Mouse (Mus musculus) midbrain, embryonic 16.5 days (tissue): Measurements from ENCODE around the gene Pclaf. TPM values are rescaled to one million over a fixed set of nuclear protein-coding genes. Genes with fewer than 3 reads are reported as not detected.

Experiments used
- ATAC-seq: fragments of 200-750 bp; cut with Nextera tagmentation; 2 replicates; pipeline ENCODE4 v1.8.0; 2017; ENCODE audit warnings: moderate TSS enrichment
- H3K27ac ChIP-seq: fragments of 300-500 bp; sonication (generic); 2 replicates; pipeline ENCODE4 v1.5.1; 2014; ENCODE audit warnings: mild to moderate bottlenecking, low read length, mixed read lengths
- H3K27me3 ChIP-seq: fragments of 300-500 bp; sonication (generic); 2 replicates; pipeline ENCODE4 v1.6.1; 2014; ENCODE audit warnings: low read depth, low read length, mixed read lengths; ENCODE audit not compliant: control insufficient read depth, insufficient read depth
- H3K36me3 ChIP-seq: fragments of 300-500 bp; sonication (generic); 2 replicates; pipeline ENCODE4 v1.6.1; 2014; ENCODE audit warnings: mild to moderate bottlenecking, low read length, moderate library complexity, mixed read lengths; ENCODE audit not compliant: control insufficient read depth, insufficient read depth
- H3K4me1 ChIP-seq: fragments of 300-500 bp; sonication (generic); 2 replicates; pipeline ENCODE4 v1.6.1; 2014; ENCODE audit warnings: mild to moderate bottlenecking, low read length, mixed read lengths; ENCODE audit not compliant: control insufficient read depth, insufficient read depth
- H3K4me2 ChIP-seq: fragments of 300-500 bp; sonication (generic); 2 replicates; pipeline ENCODE4 v1.6.1; 2014; ENCODE audit warnings: mild to moderate bottlenecking, low read length, mixed read lengths
- H3K4me3 ChIP-seq: fragments of 300-500 bp; sonication (generic); 2 replicates; pipeline ENCODE4 v1.5.1; 2014; ENCODE audit warnings: low read depth, mild to moderate bottlenecking, low read length, moderate library complexity, mixed read lengths
- H3K9ac ChIP-seq: fragments of 300-500 bp; sonication (generic); 2 replicates; pipeline ENCODE4 v1.6.1; 2014; ENCODE audit warnings: low read depth, low read length, mixed read lengths
- H3K9me3 ChIP-seq: fragments of 300-500 bp; sonication (generic); replicated peaks from 2 replicates; pipeline ENCODE4 v1.6.1; 2014; ENCODE audit warnings: mild to moderate bottlenecking, low read length, mixed read lengths; ENCODE audit not compliant: control insufficient read depth, poor library complexity, severe bottlenecking
- WGBS: fragments of 180-500 bp; shearing (Covaris S2); extraction: QIAGEN DNeasy Blood & Tissue Kit; methylation state at CpG from one replicate; pipeline ENCODE4 v1.1.7; 2014; 5-methylcytosine and 5-hydroxymethylcytosine counted together
- polyA plus RNA-seq: library from polyadenylated mRNA; unstranded; fragments of >200 nt; fragmentation: Nextera tagmentation; extraction: Ambion mirVana; gene quantifications from 2 replicates; pipeline ENCODE4 v1.2.1, GENCODE M21; 2015

Gene Pclaf
- polyA plus RNA-seq = 13.7 and 17.6 TPM in 2 replicates

- no peaks in the 10 kb centered on the region for H3K27me3 ChIP-seq
- H3K4me3 ChIP-seq = peak within 1 kb of the TSS; percentile 35
- under 1% methylated on average over 21 of the region's 21 CpGs for WGBS
- H3K4me2 ChIP-seq = peak within 1 kb of the TSS; percentile 75
- H3K4me1 ChIP-seq = peaks cover 10% of the 10 kb centered on the region; the same call in 1 of the 2 replicates
- H3K36me3 ChIP-seq = no peaks in the 10 kb centered on the region
- peak; percentile 60; the same call in 1 of the 2 replicates for ATAC-seq
- H3K27ac ChIP-seq = no peak within 1 kb of the TSS
- peak within 1 kb of the TSS; percentile 21; the same call in 1 of the 2 replicates for H3K9ac ChIP-seq
- no peaks in the 10 kb centered on the region for H3K9me3 ChIP-seq
Measured at GRCm38 (mm10) chr9:65890143-65890628, at the start of gene Pclaf. Gene Pclaf (plus strand): TSS chr9:65890237.

GRCm38 (mm10) chr9:65844421-65845165 lies 45.4 kb upstream of the Pclaf start:
- Histone ChIP-seq H3K4me1 (no peaks in the 10 kb centered on the region; the same call in 1 of the 2 replicates), H3K9ac (no peak overlapping the region), H3K27ac (no peak overlapping the region), H3K9me3 (no peaks in the 10 kb centered on the region), H3K4me3 (no peak overlapping the region), H3K27me3 (no peaks in the 10 kb centered on the region), H3K36me3 (no peaks in the 10 kb centered on the region), H3K4me2 (no peak overlapping the region)
- ATAC-seq = no peak
- WGBS = 49% methylated on average over 7 of the region's 7 CpGs

GRCm38 (mm10) chr9:65848154-65848553 lies 41.9 kb upstream of the Pclaf start:
- no peak overlapping the region for H3K4me3 ChIP-seq
- no peaks in the 10 kb centered on the region for H3K27me3 ChIP-seq
- no peaks in the 10 kb centered on the region for H3K9me3 ChIP-seq
- H3K4me2 ChIP-seq = no peak overlapping the region
- no peaks in the 10 kb centered on the region; the same call in 1 of the 2 replicates for H3K4me1 ChIP-seq
- H3K36me3 ChIP-seq = no peaks in the 10 kb centered on the region
- no peak overlapping the region for H3K27ac ChIP-seq
- no peak for ATAC-seq
- no peak overlapping the region for H3K9ac ChIP-seq

- Histone ChIP-seq H3K27me3 (no peaks in the 10 kb centered on the region), H3K36me3 (0 out of 2 replicates have a peak, but pooled peaks cover 3% of the 10 kb centered on the region), H3K9ac (no peak overlapping the region), H3K4me3 (no peak overlapping the region), H3K9me3 (no peaks in the 10 kb centered on the region), H3K4me1 (no peaks in the 10 kb centered on the region; the same call in 1 of the 2 replicates), H3K4me2 (no peak overlapping the region), H3K27ac (no peak overlapping the region)
- 20% methylated on average over 1 of the region's 1 CpGs for WGBS
- ATAC-seq = no peak
Measured at GRCm38 (mm10) chr9:65850203-65850602, 39.8 kb upstream of the Pclaf start.

GRCm38 (mm10) chr9:65859656-65860055 lies 30.4 kb upstream of the Pclaf start:
- H3K36me3 ChIP-seq = peaks cover 15% of the 10 kb centered on the region; the same call in 1 of the 2 replicates
- no peaks in the 10 kb centered on the region for H3K27me3 ChIP-seq
- H3K4me1 ChIP-seq = no peaks in the 10 kb centered on the region
- no peak overlapping the region for H3K4me2 ChIP-seq
- ATAC-seq = no peak
- H3K9me3 ChIP-seq = no peaks in the 10 kb centered on the region
- H3K27ac ChIP-seq = no peak overlapping the region
- no peak overlapping the region for H3K4me3 ChIP-seq
- 61% methylated on average over 1 of the region's 1 CpGs for WGBS
- no peak overlapping the region for H3K9ac ChIP-seq

GRCm38 (mm10) chr9:65884564-65885315 lies 5.3 kb upstream of the Pclaf start:
- WGBS = under 1% methylated on average over 37 of the region's 37 CpGs
- Histone ChIP-seq H3K27me3 (no peaks in the 10 kb centered on the region), H3K9ac (peak overlapping the region; percentile 60), H3K4me1 (peaks cover 8% of the 10 kb centered on the region; the same call in 1 of the 2 replicates), H3K9me3 (no peaks in the 10 kb centered on the region), H3K36me3 (no peaks in the 10 kb centered on the region), H3K4me3 (peak overlapping the region; percentile 50), H3K27ac (peak overlapping the region; percentile 72), H3K4me2 (peak overlapping the region; percentile 57)
- peak; percentile 97 for ATAC-seq

GRCm38 (mm10) chr9:65891126-65891525 lies 1.1 kb downstream of the Pclaf start:
- H3K4me3 ChIP-seq = no peak overlapping the region
- H3K27me3 ChIP-seq = no peaks in the 10 kb centered on the region
- H3K9ac ChIP-seq = no peak overlapping the region
- H3K4me2 ChIP-seq = no peak overlapping the region
- WGBS = 4% methylated on average over 5 of the region's 5 CpGs
- H3K27ac ChIP-seq = no peak overlapping the region
- no peaks in the 10 kb centered on the region for H3K9me3 ChIP-seq
- no peak for ATAC-seq
- H3K36me3 ChIP-seq = no peaks in the 10 kb centered on the region
- H3K4me1 ChIP-seq = peaks cover 7% of the 10 kb centered on the region; the same call in 1 of the 2 replicates

- Histone ChIP-seq H3K27me3 (no peaks in the 10 kb centered on the region), H3K9me3 (no peaks in the 10 kb centered on the region), H3K36me3 (no peaks in the 10 kb centered on the region), H3K4me1 (no peaks in the 10 kb centered on the region), H3K27ac (no peak overlapping the region), H3K4me2 (no peak overlapping the region), H3K4me3 (no peak overlapping the region), H3K9ac (no peak overlapping the region)
- ATAC-seq = no peak
- 87% methylated on average over 2 of the region's 2 CpGs for WGBS
Measured at GRCm38 (mm10) chr9:65896977-65897376, 6.9 kb downstream of the Pclaf start.

- H3K27me3 ChIP-seq = no peaks in the 10 kb centered on the region
- H3K27ac ChIP-seq = no peak overlapping the region
- H3K36me3 ChIP-seq = no peaks in the 10 kb centered on the region
- no peaks in the 10 kb centered on the region for H3K9me3 ChIP-seq
- no peak overlapping the region for H3K4me3 ChIP-seq
- no peak for ATAC-seq
- H3K4me2 ChIP-seq = no peak overlapping the region
- 96% methylated on average over 3 of the region's 3 CpGs for WGBS
- H3K9ac ChIP-seq = no peak overlapping the region
- peaks cover 6% of the 10 kb centered on the region for H3K4me1 ChIP-seq
Measured at GRCm38 (mm10) chr9:65902879-65903278, 12.8 kb downstream of the Pclaf start.
